9 mouse cellular contexts compared by ENCODE assay signal in genomic region chr6:136931246-136931645, GRCm38 (mm10). TPM values are rescaled to one million over a fixed set of nuclear protein-coding genes. Genes with fewer than 3 reads are reported as not detected.
DNase-seq lines count a peak whose midpoint lies in the region; ATAC-seq and TF ChIP-seq lines count a peak whose summit lies in the region.
"Had no signal": no experiment of that assay in that cellular context is flagged by ENCODE, and none has a peak within 500 bp of the region (broad histone marks: within the 10 kb centered on the region; RNA-seq: fewer than 3 reads in every experiment).

No protein-coding gene starts in this region.

- H3K4me3 ChIP-seq in gastrocnemius, adult 2 months: peak overlapping the region; percentile 59; the same call in 1 of the 2 replicates
- H3K4me3 ChIP-seq in lung, embryonic 14.5 days (ENCODE audit: low read depth, low read length): no peak overlapping the region
- no peak overlapping the region for H3K4me3 ChIP-seq in lung, postnatal 0 days (ENCODE audit: low read depth, low read length)
- H3K4me3 ChIP-seq in cortical plate, adult 2 months (ENCODE audit: insufficient read depth, low read length): no peak overlapping the region
- no peak overlapping the region for H3K4me3 ChIP-seq in limb, embryonic 14.5 days (replicated peaks; ENCODE audit: low read length)

- intact Hi-C loops in gastrocnemius, adult 2 months (cut with DNase I): no loop called here
- intact Hi-C loops in gastrocnemius, postnatal 36 days (cut with DNase I): loop anchor here (5.0 kb wide), 1 partner anchor 36 kb away; no protein-coding TSS in a partner anchor

- 82% methylated on average over 13 of the region's 13 CpGs for WGBS in lung, embryonic 14.5 days
- 82% methylated on average over 13 of the region's 13 CpGs for WGBS in lung, postnatal 0 days
- WGBS in limb, embryonic 14.5 days: 79% methylated on average over 13 of the region's 13 CpGs

- peak overlapping the region; percentile 45; the same call in 1 of the 2 replicates for H3K4me2 ChIP-seq in lung, embryonic 14.5 days
- H3K4me2 ChIP-seq in lung, postnatal 0 days (replicated peaks; ENCODE audit: low read depth, low read length): no peak overlapping the region
- 0 out of 2 replicates have a peak overlapping the region, but pooled peaks have one; percentile 26 for H3K4me2 ChIP-seq in limb, embryonic 14.5 days (replicated peaks; ENCODE audit: low read depth, low read length, severe bottlenecking)

- no peak overlapping the region for H3K9ac ChIP-seq in lung, embryonic 14.5 days
- no peak overlapping the region for H3K9ac ChIP-seq in lung, postnatal 0 days (replicated peaks; ENCODE audit: low read depth)
- H3K9ac ChIP-seq in limb, embryonic 14.5 days (ENCODE audit: low read depth, low read length, severe bottlenecking): no peak overlapping the region

- ATAC-seq in lung, embryonic 14.5 days (ENCODE audit: insufficient read depth): no peak; the same call in 1 of the 2 replicates
- ATAC-seq in lung, postnatal 0 days: no peak
- no peak for ATAC-seq in limb, embryonic 14.5 days (ENCODE audit: low FRiP score, low read depth)

- H3K36me3 ChIP-seq in lung, embryonic 14.5 days (ENCODE audit: insufficient read depth): 0 out of 2 replicates have a peak, but pooled peaks cover 2% of the 10 kb centered on the region
- H3K36me3 ChIP-seq in lung, postnatal 0 days (ENCODE audit: insufficient read depth, low read length): no peaks in the 10 kb centered on the region
- no peaks in the 10 kb centered on the region for H3K36me3 ChIP-seq in limb, embryonic 14.5 days (ENCODE audit: control insufficient read depth, insufficient read depth, low read length)

- H3K9me3 ChIP-seq in lung, embryonic 14.5 days (ENCODE audit: low read depth, low read length): no peaks in the 10 kb centered on the region
- no peaks in the 10 kb centered on the region for H3K9me3 ChIP-seq in lung, postnatal 0 days (ENCODE audit: low read length)
- H3K9me3 ChIP-seq in limb, embryonic 14.5 days (ENCODE audit: control insufficient read depth, low read length): no peaks in the 10 kb centered on the region

- H3K4me1 ChIP-seq in lung, embryonic 14.5 days (ENCODE audit: insufficient read depth): 0 out of 2 replicates have a peak, but pooled peaks cover 10% of the 10 kb centered on the region
- H3K4me1 ChIP-seq in lung, postnatal 0 days (ENCODE audit: insufficient read depth, low read depth, low read length): 0 out of 2 replicates have a peak, but pooled peaks cover 5% of the 10 kb centered on the region
- no peaks in the 10 kb centered on the region; the same call in 1 of the 2 replicates for H3K4me1 ChIP-seq in cortical plate, adult 2 months (ENCODE audit: control insufficient read depth, insufficient read depth, low read length)
- H3K4me1 ChIP-seq in limb, embryonic 14.5 days (ENCODE audit: control insufficient read depth, insufficient read depth, low read length): peaks cover 13% of the 10 kb centered on the region

- peak overlapping the region; percentile 21 for H3K27ac ChIP-seq in gastrocnemius, adult 2 months
- H3K27ac ChIP-seq in lung, embryonic 14.5 days (ENCODE audit: low read depth): peak overlapping the region; percentile 86
- no peak overlapping the region for H3K27ac ChIP-seq in lung, postnatal 0 days (ENCODE audit: low read length)
- peak overlapping the region; percentile 15; the same call in 1 of the 2 replicates for H3K27ac ChIP-seq in cortical plate, adult 2 months (ENCODE audit: insufficient read depth, low read length)
- 0 out of 2 replicates have a peak overlapping the region, but pooled peaks have one; percentile 6 for H3K27ac ChIP-seq in limb, embryonic 14.5 days (replicated peaks; ENCODE audit: low read depth, low read length)

- no peak for TF ChIP-seq POLR2A in cortical plate, adult 2 months (IDR thresholded peaks at IDR 0.05; ENCODE audit: extremely low read depth, insufficient read depth, low read length)
- TF ChIP-seq POLR2A in limb, embryonic 14.5 days (IDR thresholded peaks at IDR 0.05; ENCODE audit: borderline replicate concordance, extremely low read depth, insufficient read depth, insufficient read length): no peak

- no peaks in the 10 kb centered on the region for H3K27me3 ChIP-seq in lung, embryonic 14.5 days (ENCODE audit: insufficient read depth, low read length)
- H3K27me3 ChIP-seq in lung, postnatal 0 days (replicated peaks; ENCODE audit: insufficient read depth, low read length): no peaks in the 10 kb centered on the region
- no peaks in the 10 kb centered on the region for H3K27me3 ChIP-seq in limb, embryonic 14.5 days (ENCODE audit: control insufficient read depth, insufficient read depth, low read length)

- TF ChIP-seq EP300 in lung, postnatal 0 days (IDR thresholded peaks at IDR 0.05): no peak

- TF ChIP-seq CTCF in gastrocnemius, adult 2 months (IDR thresholded peaks at IDR 0.05): no peak
- TF ChIP-seq CTCF in lung, embryonic 14.5 days (IDR thresholded peaks at IDR 0.05; ENCODE audit: low read depth): no peak
- no peak for TF ChIP-seq CTCF in lung, postnatal 0 days (IDR thresholded peaks at IDR 0.05)
- no peak for TF ChIP-seq CTCF in cortical plate, adult 2 months (IDR thresholded peaks at IDR 0.05; ENCODE audit: extremely low read depth, insufficient read depth, low read length)

- no peak for DNase-seq in gastrocnemius, adult 2 months
- DNase-seq in gastrocnemius, postnatal 36 days: no peak
- no peak for DNase-seq in lung, embryonic 14.5 days
- no peak for DNase-seq in lung, postnatal 0 days (ENCODE audit: low spot score)
- no peak for DNase-seq in limb, embryonic 14.5 days (ENCODE audit: low spot score)
- no peak for DNase-seq in urinary bladder, adult 18-20 months (ENCODE audit: low spot score in 2 of 2)
- DNase-seq in urinary bladder, postnatal 25 days (ENCODE audit: low spot score): no peak
- DNase-seq: cerebellum, postnatal 14 days had no signal

RNA-seq across cellular contexts. Expression of gene Pde6h, which starts 7.6 kb away (rescaled TPM):
- not detected for total RNA-seq in gastrocnemius, adult 2 months (2021)
- total RNA-seq in gastrocnemius, postnatal 36 days (2021): not detected
- not detected in 2 replicates for polyA plus RNA-seq in lung, embryonic 14.5 days (2014; fragmentation: Nextera tagmentation; extraction: Ambion mirVana)
- polyA plus RNA-seq in lung, postnatal 0 days (2015; fragmentation: Nextera tagmentation; extraction: Ambion mirVana): 0.27 and 0.60 TPM in 2 replicates
- 0.46 and 0.93 TPM in 2 replicates for polyA plus RNA-seq in cortical plate, adult 2 months (2012; rRNA removed)
- polyA plus RNA-seq in limb, embryonic 14.5 days (2012; rRNA removed): 0.12 and 0.20 TPM in 2 replicates
- 0.23 TPM in 1 of 2 replicates, not detected in the other for polyA plus RNA-seq in limb, embryonic 14.5 days (2014; fragmentation: Nextera tagmentation; extraction: Ambion mirVana)

RNA-seq across cellular contexts. Expression of gene Erp27, which starts 9.3 kb away (rescaled TPM):
- under 1 TPM in 1 of 2 experiments, not detected in 1; 0.20 TPM for total RNA-seq in gastrocnemius, adult 2 months (2021)
- total RNA-seq in gastrocnemius, postnatal 36 days (2021): not detected
- 1.1 TPM in 2 replicates for polyA plus RNA-seq in lung, embryonic 14.5 days (2014; fragmentation: Nextera tagmentation; extraction: Ambion mirVana)
- 0.61 and 0.74 TPM in 2 replicates for polyA plus RNA-seq in lung, postnatal 0 days (2015; fragmentation: Nextera tagmentation; extraction: Ambion mirVana)
- 0.21 and 0.25 TPM in 2 replicates for polyA plus RNA-seq in cortical plate, adult 2 months (2012; rRNA removed)
- 0.52 and 0.59 TPM in 2 replicates for polyA plus RNA-seq in limb, embryonic 14.5 days (2012; rRNA removed)
- 0.55 and 0.69 TPM in 2 replicates for polyA plus RNA-seq in limb, embryonic 14.5 days (2014; fragmentation: Nextera tagmentation; extraction: Ambion mirVana)

RNA-seq across cellular contexts. Expression of gene Arhgdib, which starts 10.5 kb away (rescaled TPM):
- total RNA-seq in gastrocnemius, adult 2 months (2021): 10 to 100 TPM in 1 of 2 experiments, 1 to 10 TPM in 1; 4.9 to 10.2 TPM
- total RNA-seq in gastrocnemius, postnatal 36 days (2021): 1 to 10 TPM; 7.1 to 7.7 TPM
- polyA plus RNA-seq in lung, embryonic 14.5 days (2014; fragmentation: Nextera tagmentation; extraction: Ambion mirVana): 71.9 and 72.6 TPM in 2 replicates
- 68.4 and 70.8 TPM in 2 replicates for polyA plus RNA-seq in lung, postnatal 0 days (2015; fragmentation: Nextera tagmentation; extraction: Ambion mirVana)
- 23.5 and 25.7 TPM in 2 replicates for polyA plus RNA-seq in cortical plate, adult 2 months (2012; rRNA removed)
- 104 TPM in 2 replicates for polyA plus RNA-seq in limb, embryonic 14.5 days (2012; rRNA removed)
- polyA plus RNA-seq in limb, embryonic 14.5 days (2014; fragmentation: Nextera tagmentation; extraction: Ambion mirVana): 147 and 149 TPM in 2 replicates

RNA-seq across cellular contexts. Expression of gene Mgp, which starts 55.6 kb away (rescaled TPM):
- total RNA-seq in gastrocnemius, adult 2 months (2021): 100 to 1,000 TPM in 1 of 2 experiments, 10 to 100 TPM in 1; 52.8 to 161 TPM
- total RNA-seq in gastrocnemius, postnatal 36 days (2021): 10 to 100 TPM; 72.6 to 84.1 TPM
- polyA plus RNA-seq in lung, embryonic 14.5 days (2014; fragmentation: Nextera tagmentation; extraction: Ambion mirVana): 768 and 894 TPM in 2 replicates
- 1,533 and 1,851 TPM in 2 replicates for polyA plus RNA-seq in lung, postnatal 0 days (2015; fragmentation: Nextera tagmentation; extraction: Ambion mirVana)
- polyA plus RNA-seq in cortical plate, adult 2 months (2012; rRNA removed): 152 and 207 TPM in 2 replicates
- polyA plus RNA-seq in limb, embryonic 14.5 days (2012; rRNA removed): 534 and 645 TPM in 2 replicates
- polyA plus RNA-seq in limb, embryonic 14.5 days (2014; fragmentation: Nextera tagmentation; extraction: Ambion mirVana): 338 and 360 TPM in 2 replicates
